Mouse (Mus musculus) spleen, embryonic (tissue): ENCODE data around the gene Zfp870.
"Not testable (repeated sequence)": the region's sequence is repeated elsewhere in the genome, so short reads cannot be mapped to it uniquely, and the experiment has no call there.

Experiments
- CTCF ChIA-PET: fragments of 350-600 bp; sonication (Branson Sonifier 250); formaldehyde crosslinking; loops from one replicate; lab custom pipeline; 2022; lab: Charles Lee

The Zfp870 gene

GRCm38 (mm10) chr17:32872091-32872490 is 19.4 kb downstream of the Zfp870 start:
- CTCF ChIA-PET, result no interaction called here

- CTCF ChIA-PET, result no interaction called here
These were observed 20.0 kb downstream of the Zfp870 start for GRCm38 (mm10) chr17:32871483-32871882.

GRCm38 (mm10) chr17:32867266-32867665 is 24.2 kb downstream of the Zfp870 start:
- CTCF ChIA-PET, result interaction anchor here (0.7 kb wide), 1 partner anchor 24 kb away, joined by 3 read pairs; no protein-coding TSS in a partner anchor

- CTCF ChIA-PET, result not testable (repeated sequence)
These were observed 34.7 kb downstream of the Zfp870 start for GRCm38 (mm10) chr17:32856713-32857112.

GRCm38 (mm10) chr17:32851581-32851980 is 39.9 kb downstream of the Zfp870 start:
- CTCF ChIA-PET, result no interaction called here

GRCm38 (mm10) chr17:32841388-32841787 is 50.1 kb downstream of the Zfp870 start:
- CTCF ChIA-PET, result no interaction called here

- CTCF ChIA-PET, result no interaction called here
These were observed 52.2 kb downstream of the Zfp870 start for GRCm38 (mm10) chr17:32839083-32839802.

- CTCF ChIA-PET, result no interaction called here
These were observed 61.0 kb downstream of the Zfp870 start for GRCm38 (mm10) chr17:32830418-32830782.

- CTCF ChIA-PET, result no interaction called here
These were observed 61.7 kb downstream of the Zfp870 start, which contains the start of gene Zfp799 for GRCm38 (mm10) chr17:32829540-32830417. TSS of gene Zfp799 (minus strand) at chr17:32830261.
